Mouse (Mus musculus) brain, embryonic 14.5 days (tissue): Measurements from ENCODE around the gene Hectd4. TPM values are rescaled to one million over a fixed set of nuclear protein-coding genes. Genes with fewer than 3 reads are reported as not detected.
"Not testable (repeated sequence)": the region's sequence is repeated elsewhere in the genome, so short reads cannot be mapped to it uniquely, and the experiment has no call there.

Source experiments
- DNase-seq: peaks from one replicate; pipeline ENCODE4 v3.0.0-alpha.2; 2011; ENCODE audit warnings: low read depth
- CTCF ChIP-seq: fragments of 200-500 bp; IDR thresholded peaks from 2 replicates; pipeline ENCODE4 v1.5.1; 2012; ENCODE audit warnings: inconsistent platforms, mild to moderate bottlenecking, moderate library complexity, borderline replicate concordance; ENCODE audit not compliant: insufficient read depth, insufficient read length; ENCODE audit errors: extremely low read depth
- POLR2A ChIP-seq: fragments of 200-500 bp; IDR thresholded peaks from 2 replicates; pipeline ENCODE4 v1.6.1; 2012; ENCODE audit warnings: mild to moderate bottlenecking, inconsistent platforms, borderline replicate concordance; ENCODE audit not compliant: poor library complexity, insufficient read depth, insufficient read length, severe bottlenecking; ENCODE audit errors: extremely low read depth
- polyA plus RNA-seq: library from polyadenylated mRNA; depleted of rRNA; stranded (reverse); fragments of >200 nt; gene quantifications from 2 replicates; pipeline ENCODE4 v1.2.3, GENCODE M21; 2012

The Hectd4 gene
- polyA plus RNA-seq, 1 experiment: 75.7 TPM

- TF ChIP-seq POLR2A: no peak
- TF ChIP-seq CTCF: no peak
- no peak for DNase-seq
These were observed 4.8 kb downstream of the Hectd4 start for GRCm38 (mm10) chr5:121224856-121225255.

- no peak for TF ChIP-seq CTCF
- no peak for TF ChIP-seq POLR2A
- DNase-seq: no peak
These were observed 5.8 kb downstream of the Hectd4 start for GRCm38 (mm10) chr5:121225854-121226253.

DNA sequence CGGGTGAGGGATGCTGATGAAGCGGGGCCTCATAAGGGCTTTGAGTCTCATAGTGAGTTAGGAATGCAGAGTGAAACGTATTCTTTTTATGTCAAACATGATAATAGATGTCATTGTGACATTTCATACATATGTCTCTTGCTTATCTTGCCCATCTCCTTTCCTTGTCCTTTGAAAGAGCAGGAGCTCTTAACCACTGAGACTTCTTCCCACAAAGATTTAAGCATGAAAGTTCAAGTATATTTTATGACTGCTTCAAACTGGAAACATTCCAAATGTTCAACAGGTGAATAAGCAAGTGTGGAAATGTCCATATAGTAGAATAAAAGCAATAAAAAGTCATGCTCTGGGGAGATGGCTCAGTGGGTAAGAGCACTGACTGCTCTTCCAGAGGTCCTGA is 6.4 kb downstream of the Hectd4 start:
- no peak for TF ChIP-seq CTCF
- no peak for TF ChIP-seq POLR2A
- DNase-seq: no peak

DNA sequence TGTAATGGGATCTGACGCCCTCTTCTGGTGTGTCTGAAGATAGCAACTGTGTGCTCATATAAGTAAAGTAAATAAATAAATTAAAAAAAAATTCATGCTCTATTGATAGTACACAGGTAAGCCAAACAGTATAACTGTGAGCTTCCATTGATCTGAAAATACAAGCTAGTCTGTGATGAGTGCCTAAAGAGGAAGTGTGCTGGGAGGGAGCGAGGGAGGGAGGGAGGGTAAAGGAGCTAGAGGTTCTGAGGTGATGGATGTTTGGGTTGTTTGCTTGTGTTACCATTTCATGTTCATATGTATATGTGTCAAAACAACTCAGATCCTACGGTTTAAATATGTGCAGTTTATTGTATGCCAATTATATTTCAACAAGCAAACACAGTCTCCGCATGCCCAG is 6.8 kb downstream of the Hectd4 start:
- DNase-seq: no peak
- TF ChIP-seq POLR2A: no peak
- no peak for TF ChIP-seq CTCF

- not testable (repeated sequence) for DNase-seq
These were observed 7.3 kb downstream of the Hectd4 start for GRCm38 (mm10) chr5:121227330-121227729.

- no peak for DNase-seq
- TF ChIP-seq CTCF (no peak), POLR2A (no peak)
These were observed 9.2 kb downstream of the Hectd4 start for GRCm38 (mm10) chr5:121229182-121229581.

- TF ChIP-seq CTCF (no peak), POLR2A (no peak)
- no peak for DNase-seq
These were observed 10.8 kb downstream of the Hectd4 start for GRCm38 (mm10) chr5:121230811-121231210.

DNA sequence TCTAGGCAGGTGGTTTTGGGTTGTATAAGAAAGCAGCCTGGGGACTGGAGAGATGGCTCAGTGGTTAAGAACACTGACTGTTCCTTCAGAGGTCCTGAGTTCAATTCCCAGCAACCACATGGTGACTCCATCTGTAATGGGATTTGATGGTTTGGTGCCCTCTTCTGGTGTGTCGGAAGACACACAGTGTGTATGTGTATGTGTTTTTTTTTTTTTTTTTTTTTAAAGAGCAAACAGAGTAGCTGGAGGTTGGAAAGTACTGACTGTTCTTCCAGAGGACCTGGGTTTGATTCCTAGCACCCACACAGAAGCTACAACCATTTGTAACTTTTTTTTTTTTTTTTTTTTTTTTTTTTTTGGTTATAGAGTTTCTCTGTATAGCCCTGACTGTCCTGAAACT is 12.8 kb downstream of the Hectd4 start:
- DNase-seq: no peak

GRCm38 (mm10) chr5:121233726-121234125 is 13.7 kb downstream of the Hectd4 start:
- TF ChIP-seq CTCF (no peak), POLR2A (no peak)
- no peak for DNase-seq

More for the DNA sequence above, 12.8 kb downstream of the Hectd4 start:
- TF ChIP-seq POLR2A (no peak), CTCF (no peak)

DNA sequence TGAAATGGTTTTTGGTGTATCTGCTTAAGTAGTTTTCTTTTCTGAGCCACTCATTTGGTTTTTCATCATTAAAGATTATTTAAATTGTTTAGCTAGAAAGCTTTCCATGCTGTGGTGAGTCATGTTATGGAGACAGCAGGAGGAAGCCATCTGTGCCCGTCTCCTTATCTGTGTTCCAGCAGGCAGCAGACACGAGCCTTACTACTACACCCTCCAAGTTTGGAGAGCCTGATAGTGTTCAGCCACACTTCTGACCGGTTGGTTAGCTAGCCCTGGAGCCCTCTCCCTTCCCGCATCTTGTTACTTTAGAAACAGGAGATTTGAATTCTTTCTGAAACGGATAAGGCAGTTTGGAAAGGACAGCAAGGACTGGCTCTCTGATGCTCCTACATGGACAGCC is 16.2 kb downstream of the Hectd4 start:
- TF ChIP-seq CTCF (no peak), POLR2A (no peak)
- DNase-seq: peak; percentile 57

- TF ChIP-seq POLR2A (no peak), CTCF (no peak)
- peak; percentile 48 for DNase-seq
These were observed 18.2 kb downstream of the Hectd4 start for GRCm38 (mm10) chr5:121238208-121238607.

DNA sequence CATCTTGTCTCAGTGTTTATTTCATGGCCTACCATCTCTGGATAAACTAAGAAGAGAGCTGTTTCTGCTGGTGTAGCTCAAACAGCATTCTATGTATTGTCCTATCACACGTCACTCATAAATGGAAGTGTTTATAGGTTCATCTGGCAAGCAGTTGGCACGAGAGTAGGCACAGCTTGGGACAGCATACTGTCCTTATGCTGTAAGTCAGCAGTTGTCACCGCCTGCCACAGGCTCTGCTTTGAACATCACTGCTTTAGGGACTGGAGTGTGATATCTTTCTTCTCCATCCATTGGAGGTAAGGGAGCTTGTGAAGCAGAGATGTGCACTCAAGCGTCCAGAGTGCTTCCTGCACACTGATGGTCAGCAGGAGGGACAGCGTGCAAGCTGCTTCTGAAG is 19.8 kb downstream of the Hectd4 start:
- DNase-seq: peak; percentile 85

DNA sequence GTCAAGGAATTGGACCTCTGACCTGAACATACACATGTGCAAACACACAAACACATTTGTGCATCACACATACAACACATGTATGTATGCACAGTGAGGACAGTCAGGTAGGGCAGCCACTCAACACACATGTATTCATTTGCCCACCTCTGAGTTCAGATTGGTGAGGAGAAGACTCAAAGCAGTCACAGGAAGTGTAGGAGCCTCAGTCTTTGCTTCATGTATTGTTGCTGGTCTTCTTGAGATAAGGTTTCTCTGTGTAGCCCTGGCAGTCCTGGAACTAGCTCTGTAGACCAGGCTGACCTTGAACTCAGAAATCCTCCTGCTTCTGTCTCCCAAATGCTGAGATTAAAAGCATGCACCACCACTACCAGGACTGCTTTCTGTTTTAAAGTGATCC is 21.2 kb downstream of the Hectd4 start:
- DNase-seq: no peak
- TF ChIP-seq POLR2A (no peak), CTCF (no peak)

More for the DNA sequence above, 19.8 kb downstream of the Hectd4 start:
- no peak for TF ChIP-seq POLR2A
- no peak for TF ChIP-seq CTCF
